Mouse (Mus musculus) olfactory bulb, adult 2 months (tissue): ENCODE data around the gene Usp31.

Source experiments
- CTCF ChIP-seq: fragments of 200-500 bp; IDR thresholded peaks from 2 replicates; pipeline ENCODE4 v1.5.1; 2012; ENCODE audit warnings: low read depth, mild to moderate bottlenecking, low read length, moderate library complexity; ENCODE audit not compliant: insufficient read depth
- POLR2A ChIP-seq: fragments of 200-500 bp; IDR thresholded peaks from 2 replicates; pipeline ENCODE4 v1.6.1; 2012; ENCODE audit warnings: mild to moderate bottlenecking, low read depth, low read length, moderate library complexity; ENCODE audit not compliant: insufficient read depth

GRCm38 (mm10) chr7:121717031-121717430 lies 10.0 kb upstream of the Usp31 start:
- TF ChIP-seq POLR2A (no peak), CTCF (no peak)
